Mouse (Mus musculus) WW6 (cell line): Measurements from ENCODE around the gene Prpf8.

ENCODE experiments used
- DNase-seq: peaks from one replicate; pipeline ENCODE4 v3.0.0-alpha.2; 2013; ENCODE audit warnings: low read depth, low spot score

Gene Prpf8

DNA sequence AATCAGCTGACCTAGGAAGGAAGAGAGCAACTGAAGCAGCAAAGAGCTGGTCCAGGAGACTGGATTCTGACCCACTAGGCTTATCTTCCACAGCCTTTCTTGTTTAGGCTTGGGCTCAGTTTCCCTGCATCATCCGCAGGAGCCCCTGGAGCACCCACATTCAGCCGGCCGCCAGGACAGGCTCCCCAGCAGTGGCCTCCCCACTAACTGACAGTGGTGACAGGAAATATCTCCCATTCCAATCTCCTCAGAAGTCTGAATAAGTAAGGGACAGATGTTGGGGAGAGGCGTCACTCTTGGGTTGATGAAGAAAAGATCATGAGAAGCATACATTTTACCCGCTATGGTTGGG lies 26.9 kb upstream of the Prpf8 start:
- no peak for DNase-seq

GRCm38 (mm10) chr11:75460103-75460843 lies 26.3 kb upstream of the Prpf8 start:
- peak; percentile 83 for DNase-seq

DNA sequence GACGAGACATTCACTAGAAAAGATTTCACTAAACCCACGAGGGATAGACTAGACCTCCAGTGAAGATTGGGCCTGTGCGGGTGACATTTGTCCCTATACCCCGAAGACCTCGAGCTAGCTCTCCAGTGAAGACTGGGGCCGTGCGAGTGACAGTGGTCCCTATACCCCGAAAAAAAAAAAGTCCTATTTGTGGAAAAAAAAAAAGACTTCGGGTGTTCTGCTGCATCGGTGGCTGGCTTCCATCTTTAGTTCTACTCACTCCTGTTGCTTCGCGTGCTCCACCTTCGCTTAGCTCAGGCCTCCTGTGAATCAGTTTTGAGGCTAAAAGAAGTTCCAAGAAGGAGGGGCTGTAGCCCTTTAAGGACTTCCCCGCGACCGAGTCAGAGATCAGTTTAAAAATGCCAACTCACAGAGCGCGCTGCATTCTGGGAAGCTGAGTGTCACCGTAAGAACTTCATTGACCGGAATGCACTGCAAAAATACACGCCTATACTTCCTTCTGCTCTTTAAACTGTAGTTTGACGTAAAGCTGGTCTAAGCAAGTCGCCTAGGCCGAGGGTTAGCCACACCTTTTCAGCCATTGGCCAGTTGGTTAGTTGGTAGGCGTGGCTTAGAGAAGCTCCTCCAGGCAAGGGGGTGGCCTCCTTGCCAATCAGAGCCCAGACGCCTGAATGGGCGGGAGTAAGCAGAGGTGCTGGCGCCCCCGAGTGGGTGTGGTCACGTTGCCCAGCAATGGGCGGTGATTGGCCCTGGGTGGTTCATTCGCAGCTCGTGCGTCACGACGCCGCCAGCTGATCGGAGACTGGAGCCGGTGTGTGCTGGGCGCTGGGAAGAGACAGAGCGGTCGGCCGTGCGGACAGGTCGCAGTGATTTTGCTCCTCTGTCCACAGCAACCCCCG lies 25.5 kb upstream of the Prpf8 start, which contains the start of gene Tlcd2:
Tlcd2 (plus strand) TSS at position 872 of the 899 bp plus-strand sequence.
- peak; percentile 100 for DNase-seq

DNA sequence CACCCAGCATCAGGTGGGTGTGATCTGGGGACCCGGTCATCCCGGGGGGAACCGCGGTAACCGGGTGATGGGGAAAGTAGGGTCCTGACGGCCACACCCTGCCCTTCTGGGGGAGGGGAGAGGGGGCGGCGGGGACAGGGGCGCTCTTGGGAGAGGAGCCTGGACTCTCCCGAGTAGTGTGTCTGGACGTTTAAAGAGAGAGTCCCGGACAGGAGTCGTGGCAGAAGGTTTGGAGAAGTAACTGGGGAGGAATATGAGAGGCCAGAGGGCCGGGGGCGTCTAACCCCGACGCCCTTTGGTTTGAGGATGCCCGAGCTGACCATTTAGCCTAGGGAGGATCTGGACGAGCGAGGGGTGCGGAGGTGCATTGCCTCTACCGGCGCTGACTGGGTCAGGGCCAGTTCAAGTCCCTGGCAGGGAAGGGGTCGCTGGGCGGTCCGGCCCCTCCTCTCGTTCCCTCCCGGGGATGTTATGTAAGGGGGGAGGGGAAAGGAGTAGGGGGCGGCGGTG lies 24.8 kb upstream of the Prpf8 start:
- DNase-seq, result no peak

DNA sequence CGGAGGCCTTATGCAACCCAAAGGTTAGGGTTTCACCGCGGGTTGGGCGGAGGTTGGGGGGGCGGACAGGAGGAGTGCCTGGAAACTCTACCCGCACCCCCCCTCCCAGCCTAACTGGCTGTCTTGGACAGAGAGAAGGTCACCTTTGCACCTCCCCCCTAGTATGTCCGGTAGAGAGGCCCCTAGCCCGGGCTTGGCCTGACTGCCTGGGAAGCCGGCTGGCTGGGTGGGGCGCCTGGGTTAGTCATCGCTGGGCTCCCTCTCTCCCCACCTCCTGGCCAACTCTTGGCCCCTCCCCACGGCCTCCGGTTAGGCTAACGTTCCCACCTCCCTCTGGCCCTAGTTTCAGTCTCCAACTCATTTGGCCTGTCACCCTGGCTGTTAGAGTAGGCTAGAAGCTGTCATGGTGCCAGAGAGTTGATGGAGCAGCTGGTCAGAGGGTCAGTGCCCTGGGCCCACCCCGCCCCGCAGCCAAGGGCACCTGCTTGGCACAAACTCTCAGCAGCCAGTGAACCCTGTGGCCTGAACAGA lies 24.3 kb upstream of the Prpf8 start:
- no peak for DNase-seq

- peak; percentile 80 for DNase-seq
Measured at GRCm38 (mm10) chr11:75462865-75463336, 23.7 kb upstream of the Prpf8 start.

GRCm38 (mm10) chr11:75463624-75464023 lies 23.0 kb upstream of the Prpf8 start:
- DNase-seq, result no peak

- no peak for DNase-seq
Measured at GRCm38 (mm10) chr11:75464417-75464816, 22.2 kb upstream of the Prpf8 start.

GRCm38 (mm10) chr11:75465051-75465450 lies 21.6 kb upstream of the Prpf8 start:
- DNase-seq, result no peak

DNA sequence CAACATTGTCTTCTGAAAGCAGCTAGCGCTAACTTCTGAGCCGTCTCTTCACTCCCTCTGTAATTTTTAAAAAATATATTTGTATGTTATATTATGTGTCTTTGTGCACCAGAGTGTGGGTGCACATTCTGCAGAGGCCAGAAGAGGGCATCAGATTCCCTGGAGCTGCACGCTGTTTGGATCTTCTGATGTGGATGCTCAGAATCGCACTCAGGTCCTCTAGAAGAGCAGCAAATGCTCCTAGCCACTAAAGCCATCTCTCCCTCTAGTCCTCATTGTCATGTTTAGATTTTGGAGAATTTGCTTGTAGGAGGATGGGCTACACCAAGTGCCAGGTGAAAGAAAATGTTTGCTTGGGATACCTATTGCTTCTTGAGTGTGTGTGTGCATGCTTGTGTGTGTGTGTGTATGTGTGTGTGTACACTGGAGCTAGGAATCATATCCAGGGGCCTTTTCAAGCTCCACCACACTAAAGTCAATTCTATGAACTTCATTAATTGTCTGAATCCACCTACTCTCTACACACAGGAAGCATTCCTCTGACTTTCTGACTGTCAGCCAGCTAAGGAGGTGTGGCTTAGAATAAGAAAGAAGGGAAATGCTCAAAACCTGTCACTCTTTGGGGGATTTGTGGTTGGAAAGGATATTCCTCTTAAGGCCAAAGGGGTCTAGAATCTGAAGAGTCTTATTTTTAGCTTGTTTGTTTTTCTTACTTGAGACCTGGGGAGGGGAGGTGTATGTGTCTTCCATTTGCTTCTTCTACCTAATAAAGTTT lies 19.7 kb upstream of the Prpf8 start:
- DNase-seq, result no peak

DNA sequence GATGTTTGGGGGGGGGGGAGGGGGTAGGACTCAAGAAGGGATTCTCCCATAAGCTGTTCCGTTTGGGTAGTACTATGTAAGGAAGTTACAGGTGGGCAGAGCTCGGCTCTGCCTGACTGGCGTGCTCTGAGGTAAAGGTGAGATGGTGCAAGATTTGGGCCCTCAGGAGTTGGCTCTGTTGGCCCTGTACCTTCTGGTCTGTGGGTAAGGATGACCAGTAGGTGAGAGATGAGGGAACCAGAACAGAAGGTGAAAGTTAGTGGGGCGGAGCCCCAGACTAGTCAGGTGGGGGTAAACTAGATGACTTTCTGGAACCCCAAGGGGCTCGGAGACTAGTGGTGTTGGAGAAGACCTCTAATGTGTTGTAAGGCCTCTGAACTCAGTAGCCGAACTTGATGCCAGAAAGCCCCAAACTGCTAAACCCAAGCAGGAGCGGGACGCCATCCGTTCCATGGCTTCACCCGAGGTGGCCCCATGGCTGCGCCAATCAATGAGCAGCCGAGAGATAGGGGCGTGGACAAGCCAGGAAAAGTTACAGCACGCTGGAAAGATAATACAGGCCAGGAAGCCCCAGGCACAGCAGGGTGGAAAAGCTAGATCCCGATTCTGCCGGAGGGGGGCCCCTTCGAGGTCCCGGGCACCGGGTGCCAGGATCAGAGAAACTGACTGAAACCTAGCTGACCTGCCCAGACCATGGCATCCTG lies 19.0 kb upstream of the Prpf8 start:
- DNase-seq, result no peak

GRCm38 (mm10) chr11:75468410-75468809 lies 18.2 kb upstream of the Prpf8 start:
- no peak for DNase-seq

DNA sequence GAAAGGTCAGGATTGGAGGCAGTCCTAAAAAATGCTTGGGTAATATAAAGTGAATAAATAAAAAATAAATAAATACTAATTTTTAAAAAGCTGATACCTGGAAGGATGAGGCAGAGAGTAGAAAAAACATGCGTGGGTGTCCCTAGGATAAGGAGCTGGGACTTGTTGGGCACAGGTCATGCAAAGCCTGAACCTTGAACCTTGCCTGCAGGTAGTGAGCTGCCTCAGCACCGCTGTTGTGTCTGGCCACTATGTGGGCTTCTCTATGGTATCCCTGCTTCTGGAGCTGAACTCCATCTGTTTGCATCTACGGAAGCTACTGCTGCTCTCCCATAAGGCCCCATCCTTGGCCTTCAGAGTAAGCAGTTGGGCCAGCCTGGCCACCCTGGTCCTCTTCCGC lies 17.4 kb upstream of the Prpf8 start:
- no peak for DNase-seq

GRCm38 (mm10) chr11:75470675-75471074 lies 15.9 kb upstream of the Prpf8 start:
- no peak for DNase-seq

DNA sequence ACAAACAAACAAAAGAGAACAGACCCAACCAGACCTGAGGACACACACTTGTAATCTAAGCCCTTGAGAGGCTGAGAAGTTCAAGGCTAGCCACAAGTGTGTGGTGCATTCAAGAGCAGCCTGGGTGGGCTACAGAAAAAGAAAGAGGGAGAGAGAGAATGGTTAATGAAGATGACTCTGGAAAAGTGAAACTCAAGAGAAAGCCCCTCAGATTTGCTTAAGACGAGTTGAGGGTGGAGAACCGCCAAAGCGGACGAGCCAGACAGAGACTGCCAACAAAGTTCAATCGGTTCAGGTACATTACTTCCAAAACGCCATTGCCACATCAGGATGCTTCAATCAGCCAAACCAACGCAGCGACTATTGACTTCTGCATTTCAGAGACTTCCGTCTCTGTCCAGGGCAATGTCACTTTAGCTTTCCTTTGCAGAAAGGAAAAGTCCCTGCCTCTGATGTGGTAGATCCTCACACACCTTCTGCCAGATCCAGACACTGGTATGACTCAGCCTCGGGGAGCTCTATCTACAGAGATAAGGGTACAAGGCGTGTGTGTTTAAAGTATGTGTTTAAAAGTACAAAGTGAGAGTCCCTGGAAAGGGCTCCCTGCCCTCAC lies 14.0 kb upstream of the Prpf8 start:
- no peak for DNase-seq

DNA sequence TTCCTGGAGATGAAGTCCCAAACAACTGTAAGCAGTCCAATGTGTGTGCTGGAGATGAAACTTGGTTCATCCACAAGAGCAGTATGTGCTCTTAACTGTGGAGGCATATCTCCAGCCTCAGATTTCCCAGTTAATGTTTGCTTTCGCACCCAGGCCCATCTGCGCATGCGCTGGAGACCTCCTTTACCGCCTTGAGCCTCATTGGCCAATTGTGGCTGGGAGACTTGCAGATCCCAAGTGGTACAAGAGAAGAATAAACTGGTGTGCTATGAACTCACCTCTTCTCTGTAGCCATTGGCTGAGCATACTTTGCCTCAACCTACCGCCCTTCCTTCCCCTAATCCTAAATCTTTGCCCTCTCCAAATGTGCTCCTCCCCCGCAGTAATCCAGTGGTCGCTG lies 13.2 kb upstream of the Prpf8 start:
- DNase-seq, result no peak

DNA sequence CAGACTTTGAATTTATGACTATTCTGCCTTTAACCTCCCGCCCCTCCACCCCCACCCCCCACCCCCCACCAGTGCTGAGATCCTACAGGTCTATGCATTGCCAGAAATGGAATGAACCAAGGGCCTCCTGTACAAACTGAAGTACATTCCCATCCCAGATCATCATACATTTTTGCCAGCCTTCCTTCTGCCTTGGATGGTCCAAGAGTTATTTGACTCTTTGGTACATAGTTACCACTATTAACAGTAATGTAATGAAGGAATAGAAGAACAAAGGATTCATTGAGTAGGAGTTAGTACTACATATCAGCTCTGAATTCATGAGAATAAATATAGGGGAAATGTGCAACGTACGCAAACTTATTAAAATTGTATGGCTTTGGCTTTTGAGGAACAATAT lies 424 bp upstream of the Prpf8 start:
- DNase-seq, result no peak

GRCm38 (mm10) chr11:75487496-75487895 lies 880 bp downstream of the Prpf8 start:
- DNase-seq, result no peak

DNA sequence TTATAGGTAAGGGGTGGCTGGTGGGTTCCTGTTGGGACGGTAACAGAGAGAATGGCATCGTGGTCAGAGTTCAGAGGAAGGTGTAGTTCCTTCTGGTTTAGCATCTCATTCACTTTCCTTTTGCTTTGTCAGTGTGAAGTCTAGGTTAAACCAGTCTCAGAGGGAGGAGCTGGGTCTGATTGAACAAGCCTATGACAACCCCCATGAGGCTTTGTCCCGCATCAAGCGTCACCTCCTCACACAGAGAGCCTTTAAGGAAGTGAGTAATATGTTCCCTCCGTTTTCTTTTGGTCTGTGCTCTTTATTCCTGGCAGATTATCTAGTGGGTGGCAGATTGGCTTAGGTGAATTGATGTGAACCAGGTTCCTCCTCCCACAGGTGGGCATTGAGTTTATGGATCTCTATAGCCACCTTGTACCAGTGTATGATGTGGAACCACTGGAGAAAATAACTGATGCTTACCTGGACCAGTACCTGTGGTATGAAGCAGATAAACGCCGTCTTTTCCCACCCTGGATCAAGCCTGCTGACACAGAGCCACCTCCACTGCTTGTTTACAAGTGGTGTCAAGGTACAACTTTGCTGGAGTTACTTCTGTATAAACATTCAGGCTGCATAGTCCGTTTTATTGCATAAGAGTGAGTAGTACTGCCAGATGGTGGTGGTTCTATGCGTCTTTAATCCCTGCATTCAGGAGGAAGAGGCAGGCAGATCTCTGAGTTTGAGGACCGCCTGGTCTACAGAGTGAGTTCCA lies 7.9 kb downstream of the Prpf8 start:
- DNase-seq, result no peak

DNA sequence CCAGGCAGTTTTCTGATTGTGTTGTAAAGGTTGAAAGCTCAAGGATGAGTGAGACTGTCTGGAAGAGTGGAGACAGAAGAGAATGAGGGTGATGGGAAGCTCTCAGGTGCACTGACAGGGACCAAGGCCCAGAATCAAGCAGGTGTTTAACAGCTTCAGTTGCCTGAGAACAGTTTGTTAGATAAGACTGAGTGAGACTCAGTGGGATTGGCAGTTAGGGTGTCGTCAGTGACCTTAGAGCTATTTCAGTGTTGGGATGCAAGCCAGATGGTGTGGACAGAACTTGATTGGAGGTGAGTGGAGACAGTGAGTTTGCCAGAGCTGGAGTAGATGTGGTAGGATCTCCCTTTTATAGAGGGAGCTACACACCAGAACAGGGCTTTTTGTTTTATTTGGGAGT lies 11.5 kb downstream of the Prpf8 start:
- DNase-seq, result no peak
